Mouse (Mus musculus) erythroblast, adult 5-6 weeks (primary cell): Measurements from ENCODE around the gene Gdf15. TPM values are rescaled to one million over a fixed set of nuclear protein-coding genes. Genes with fewer than 3 reads are reported as not detected.
A peak's percentile ranks its signal among the peaks of the same experiment; 100 is the strongest.
"Not testable (repeated sequence)": the region's sequence is repeated elsewhere in the genome, so short reads cannot be mapped to it uniquely, and the experiment has no call there.

ENCODE experiments used
- ATAC-seq: replicated peaks from 2 replicates; pipeline ENCODE4 v1.8.0; 2016; ENCODE audit warnings: moderate number of reproducible peaks, mild to moderate bottlenecking, moderate TSS enrichment, inconsistent platforms; ENCODE audit not compliant: poor library complexity, low FRiP score, severe bottlenecking
- total RNA-seq, 2 experiments: library from RNA; stranded (forward) in 1 of 2; stranded (reverse) in 1 of 2; fragments of 150-400 nt in 1 of 2; fragments of 200-764, 138-1000 nt in 1 of 2; gene quantifications; 2 replicates each; pipeline versions ENCODE4 v1.2.3 to v1.2.4; 2015 to 2017; ENCODE audit warnings: low replicate concordance in 2 of 2

Gdf15 gene
- total RNA-seq, 2 experiments from 2014 or later, result 0.60 TPM; not detected in 1

- ATAC-seq, result no peak
Observed at GRCm38 (mm10) chr8:70595811-70596210, 36.4 kb downstream of the Gdf15 start.

GRCm38 (mm10) chr8:70594621-70595564 is 37.4 kb downstream of the Gdf15 start:
- peak; percentile 4; the same call in 1 of the 2 replicates for ATAC-seq

- peak; percentile 54 for ATAC-seq
Observed at GRCm38 (mm10) chr8:70593961-70594609, 38.2 kb downstream of the Gdf15 start, which contains the start of gene Isyna1. Isyna1 (plus strand) TSS chr8:70594373.

GRCm38 (mm10) chr8:70593173-70593572 is 39.1 kb downstream of the Gdf15 start:
- ATAC-seq, result no peak

- no peak for ATAC-seq
Observed at GRCm38 (mm10) chr8:70591569-70591968, 40.7 kb downstream of the Gdf15 start.

GRCm38 (mm10) chr8:70587955-70588354 is 44.3 kb downstream of the Gdf15 start:
- not testable (repeated sequence) for ATAC-seq

GRCm38 (mm10) chr8:70585258-70585652 is 47.0 kb downstream of the Gdf15 start:
- peak; percentile 73 for ATAC-seq

- ATAC-seq, result peak; percentile 22; the same call in 1 of the 2 replicates
Observed at GRCm38 (mm10) chr8:70584606-70585257, 47.5 kb downstream of the Gdf15 start.

- ATAC-seq, result no peak
Observed at GRCm38 (mm10) chr8:70583476-70584387, 48.5 kb downstream of the Gdf15 start.

Other genes with a start within 250 kb of the Gdf15 start
- 4.2 and 4.4 TPM in 2 replicates for gene Crtc1, start 192.9 kb downstream of the Gdf15 start, total RNA-seq (2015; ENCODE audit: low replicate concordance)
- 1.7 and 2.0 TPM in 2 replicates for gene Crtc1, start 192.9 kb downstream of the Gdf15 start, total RNA-seq (2017; ENCODE audit: low replicate concordance)
- 0.38 and 1.7 TPM in 2 replicates for gene Klhl26, start 155.5 kb downstream of the Gdf15 start, total RNA-seq (2015; ENCODE audit: low replicate concordance)
- gene Klhl26, start 155.5 kb downstream of the Gdf15 start, total RNA-seq (2017; ENCODE audit: low replicate concordance), result 1.8 and 2.8 TPM in 2 replicates
- not detected in 2 replicates for gene Tmem59l, start 145.1 kb downstream of the Gdf15 start, total RNA-seq (2015; ENCODE audit: low replicate concordance)
- gene Tmem59l, start 145.1 kb downstream of the Gdf15 start, total RNA-seq (2017; ENCODE audit: low replicate concordance), result not detected in 2 replicates
- 3.7 TPM in 1 of 2 replicates, not detected in the other for gene Crlf1, start 139.3 kb downstream of the Gdf15 start, total RNA-seq (2015; ENCODE audit: low replicate concordance)
- gene Crlf1, start 139.3 kb downstream of the Gdf15 start, total RNA-seq (2017; ENCODE audit: low replicate concordance), result 2.5 TPM in 1 of 2 replicates, not detected in the other
- 2.9 and 14.0 TPM in 2 replicates for gene Rex1bd, start 125.7 kb downstream of the Gdf15 start, total RNA-seq (2015; ENCODE audit: low replicate concordance)
- gene Rex1bd, start 125.7 kb downstream of the Gdf15 start, total RNA-seq (2017; ENCODE audit: low replicate concordance), result 5.2 and 9.5 TPM in 2 replicates
- 653 and 914 TPM in 2 replicates for gene Uba52, start 121.7 kb downstream of the Gdf15 start, total RNA-seq (2015; ENCODE audit: low replicate concordance)
- gene Uba52, start 121.7 kb downstream of the Gdf15 start, total RNA-seq (2017; ENCODE audit: low replicate concordance), result 249 and 1,009 TPM in 2 replicates
- 27.1 and 47.4 TPM in 2 replicates for gene Fkbp8, start 104.7 kb downstream of the Gdf15 start, total RNA-seq (2015; ENCODE audit: low replicate concordance)
- gene Fkbp8, start 104.7 kb downstream of the Gdf15 start, total RNA-seq (2017; ENCODE audit: low replicate concordance), result 53.5 and 56.9 TPM in 2 replicates
- 21.7 and 45.3 TPM in 2 replicates for gene Kxd1, start 104.5 kb downstream of the Gdf15 start, total RNA-seq (2015; ENCODE audit: low replicate concordance)
- 10.9 and 18.1 TPM in 2 replicates for gene Kxd1, start 104.5 kb downstream of the Gdf15 start, total RNA-seq (2017; ENCODE audit: low replicate concordance)
- gene Ell, start 93.0 kb downstream of the Gdf15 start, total RNA-seq (2015; ENCODE audit: low replicate concordance), result 2.5 and 5.2 TPM in 2 replicates
- gene Ell, start 93.0 kb downstream of the Gdf15 start, total RNA-seq (2017; ENCODE audit: low replicate concordance), result 4.0 and 4.7 TPM in 2 replicates
- 3.8 and 6.1 TPM in 2 replicates for gene Isyna1, start 38.1 kb downstream of the Gdf15 start, total RNA-seq (2015; ENCODE audit: low replicate concordance)
- gene Isyna1, start 38.1 kb downstream of the Gdf15 start, total RNA-seq (2017; ENCODE audit: low replicate concordance), result 1.4 and 7.7 TPM in 2 replicates
- 6.3 and 10.9 TPM in 2 replicates for gene Ssbp4, start 23.6 kb downstream of the Gdf15 start, total RNA-seq (2015; ENCODE audit: low replicate concordance)
- 6.3 and 13.8 TPM in 2 replicates for gene Ssbp4, start 23.6 kb downstream of the Gdf15 start, total RNA-seq (2017; ENCODE audit: low replicate concordance)
- 5.4 and 9.0 TPM in 2 replicates for gene Lrrc25, start 16.3 kb downstream of the Gdf15 start, total RNA-seq (2015; ENCODE audit: low replicate concordance)
- 0.98 and 2.3 TPM in 2 replicates for gene Lrrc25, start 16.3 kb downstream of the Gdf15 start, total RNA-seq (2017; ENCODE audit: low replicate concordance)
- 1.2 and 5.9 TPM in 2 replicates for gene Pgpep1, start 27.9 kb upstream of the Gdf15 start, total RNA-seq (2015; ENCODE audit: low replicate concordance)
- gene Pgpep1, start 27.9 kb upstream of the Gdf15 start, total RNA-seq (2017; ENCODE audit: low replicate concordance), result 0.28 and 1.4 TPM in 2 replicates
- 41.1 and 51.6 TPM in 2 replicates for gene Lsm4, start 40.8 kb upstream of the Gdf15 start, total RNA-seq (2015; ENCODE audit: low replicate concordance)
- gene Lsm4, start 40.8 kb upstream of the Gdf15 start, total RNA-seq (2017; ENCODE audit: low replicate concordance), result 20.9 and 26.2 TPM in 2 replicates
- gene Jund, start 66.5 kb upstream of the Gdf15 start, total RNA-seq (2015; ENCODE audit: low replicate concordance), result 29.2 and 53.9 TPM in 2 replicates
- gene Jund, start 66.5 kb upstream of the Gdf15 start, total RNA-seq (2017; ENCODE audit: low replicate concordance), result 52.2 and 61.9 TPM in 2 replicates
- not detected in 2 replicates for gene Iqcn, start 71.0 kb upstream of the Gdf15 start, total RNA-seq (2015; ENCODE audit: low replicate concordance)
- gene Iqcn, start 71.0 kb upstream of the Gdf15 start, total RNA-seq (2017; ENCODE audit: low replicate concordance), result not detected in 2 replicates
- not detected in 2 replicates for gene Gm3336, start 86.1 kb upstream of the Gdf15 start, total RNA-seq (2015; ENCODE audit: low replicate concordance)
- gene Gm3336, start 86.1 kb upstream of the Gdf15 start, total RNA-seq (2017; ENCODE audit: low replicate concordance), result not detected in 2 replicates
- gene Pde4c, start 91.3 kb upstream of the Gdf15 start, total RNA-seq (2015; ENCODE audit: low replicate concordance), result not detected in 2 replicates
- not detected in 2 replicates for gene Pde4c, start 91.3 kb upstream of the Gdf15 start, total RNA-seq (2017; ENCODE audit: low replicate concordance)
- not detected in 2 replicates for gene Rab3a, start 122.2 kb upstream of the Gdf15 start, total RNA-seq (2015; ENCODE audit: low replicate concordance)
- gene Rab3a, start 122.2 kb upstream of the Gdf15 start, total RNA-seq (2017; ENCODE audit: low replicate concordance), result 1.5 TPM in 1 of 2 replicates, not detected in the other
- 8.2 and 9.6 TPM in 2 replicates for gene Mpv17l2, start 128.5 kb upstream of the Gdf15 start, total RNA-seq (2015; ENCODE audit: low replicate concordance)
- 3.8 and 6.4 TPM in 2 replicates for gene Mpv17l2, start 128.5 kb upstream of the Gdf15 start, total RNA-seq (2017; ENCODE audit: low replicate concordance)
- gene Pik3r2, start 144.3 kb upstream of the Gdf15 start, total RNA-seq (2015; ENCODE audit: low replicate concordance), result 4.8 and 12.1 TPM in 2 replicates
- gene Pik3r2, start 144.3 kb upstream of the Gdf15 start, total RNA-seq (2017; ENCODE audit: low replicate concordance), result 5.9 and 6.3 TPM in 2 replicates
- 21.7 and 29.2 TPM in 2 replicates for gene Mast3, start 172.6 kb upstream of the Gdf15 start, total RNA-seq (2015; ENCODE audit: low replicate concordance)
- 3.9 and 5.4 TPM in 2 replicates for gene Mast3, start 172.6 kb upstream of the Gdf15 start, total RNA-seq (2017; ENCODE audit: low replicate concordance)
- gene Il12rb1, start 176.0 kb upstream of the Gdf15 start, total RNA-seq (2015; ENCODE audit: low replicate concordance), result not detected in 2 replicates
- 0.14 and 0.51 TPM in 2 replicates for gene Il12rb1, start 176.0 kb upstream of the Gdf15 start, total RNA-seq (2017; ENCODE audit: low replicate concordance)
- 15.0 and 25.7 TPM in 2 replicates for gene Arrdc2, start 207.3 kb upstream of the Gdf15 start, total RNA-seq (2015; ENCODE audit: low replicate concordance)
- 18.1 and 30.8 TPM in 2 replicates for gene Arrdc2, start 207.3 kb upstream of the Gdf15 start, total RNA-seq (2017; ENCODE audit: low replicate concordance)
- gene Kcnn1, start 230.8 kb upstream of the Gdf15 start, total RNA-seq (2015; ENCODE audit: low replicate concordance), result not detected in 2 replicates
- not detected in 2 replicates for gene Kcnn1, start 230.8 kb upstream of the Gdf15 start, total RNA-seq (2017; ENCODE audit: low replicate concordance)
- gene Ccdc124, start 241.5 kb upstream of the Gdf15 start, total RNA-seq (2015; ENCODE audit: low replicate concordance), result 12.3 and 14.2 TPM in 2 replicates
- gene Ccdc124, start 241.5 kb upstream of the Gdf15 start, total RNA-seq (2017; ENCODE audit: low replicate concordance), result 11.7 and 13.4 TPM in 2 replicates